Mouse (Mus musculus): ENCODE data around the gene Rab39. TPM values are rescaled to one million over a fixed set of nuclear protein-coding genes. Genes with fewer than 3 reads are reported as not detected.

Gene Rab39
- polyA plus RNA-seq, 1 experiment from 2014 or later, result 3.7 TPM

- H3K27me3 ChIP-seq, result no peaks in the 10 kb centered on the region
- no peaks in the 10 kb centered on the region for H3K9me3 ChIP-seq
- ATAC-seq (ENCODE audit: low FRiP score), result no peak
- no peaks in the 10 kb centered on the region for H3K36me3 ChIP-seq
- H3K4me3 ChIP-seq, result no peak overlapping the region
- 70% methylated on average over 4 of the region's 4 CpGs for WGBS
- H3K4me1 ChIP-seq (replicated peaks), result no peaks in the 10 kb centered on the region
- H3K9ac ChIP-seq, result no peak overlapping the region
- no peak overlapping the region for H3K27ac ChIP-seq
- H3K4me2 ChIP-seq, result no peak overlapping the region
Observed at GRCm38 (mm10) chr9:53676921-53677320, 29.1 kb downstream of the Rab39 start.

- no peak for ATAC-seq (ENCODE audit: low FRiP score)
- 24% methylated on average over 3 of the region's 3 CpGs for WGBS
Observed at GRCm38 (mm10) chr9:53673571-53673970, 32.5 kb downstream of the Rab39 start.

GRCm38 (mm10) chr9:53669680-53670219, 36.3 kb downstream of the Rab39 start, which contains the start of gene Cul5:
Gene Cul5, minus strand, starts transcription at chr9:53670014.
- no peak for ATAC-seq (ENCODE audit: low FRiP score)

More at GRCm38 (mm10) chr9:53673571-53673970, 32.5 kb downstream of the Rab39 start:
- Histone ChIP-seq H3K4me3 (no peak overlapping the region), H3K9ac (no peak overlapping the region), H3K4me2 (no peak overlapping the region), H3K27me3 (no peaks in the 10 kb centered on the region), H3K4me1 (replicated peaks) (no peaks in the 10 kb centered on the region), H3K27ac (no peak overlapping the region), H3K36me3 (no peaks in the 10 kb centered on the region), H3K9me3 (no peaks in the 10 kb centered on the region)

GRCm38 (mm10) chr9:53667020-53667669, 38.9 kb downstream of the Rab39 start:
- Histone ChIP-seq H3K9me3 (no peaks in the 10 kb centered on the region), H3K4me3 (peak overlapping the region; percentile 95), H3K27ac (peak overlapping the region; percentile 99), H3K4me1 (replicated peaks) (peaks cover 29% of the 10 kb centered on the region), H3K27me3 (no peaks in the 10 kb centered on the region), H3K4me2 (peak overlapping the region; percentile 84), H3K9ac (peak overlapping the region; percentile 99), H3K36me3 (no peaks in the 10 kb centered on the region)
- peak; percentile 97 for ATAC-seq (ENCODE audit: low FRiP score)
- under 1% methylated on average over 74 of the region's 74 CpGs for WGBS

More at GRCm38 (mm10) chr9:53669680-53670219, 36.3 kb downstream of the Rab39 start, which contains the start of gene Cul5:
- Histone ChIP-seq H3K4me1 (replicated peaks) (peaks cover 21% of the 10 kb centered on the region), H3K27me3 (no peaks in the 10 kb centered on the region), H3K9ac (no peak within 1 kb of the TSS), H3K36me3 (no peaks in the 10 kb centered on the region), H3K4me3 (no peak within 1 kb of the TSS), H3K4me2 (no peak within 1 kb of the TSS), H3K27ac (no peak within 1 kb of the TSS), H3K9me3 (no peaks in the 10 kb centered on the region)
- whole genome bisulfite sequencing, result 57% methylated on average over 5 of the region's 5 CpGs

GRCm38 (mm10) chr9:53666665-53667019, 39.4 kb downstream of the Rab39 start:
- H3K27ac ChIP-seq, result peak overlapping the region; percentile 99
- no peaks in the 10 kb centered on the region for H3K36me3 ChIP-seq
- peak overlapping the region; percentile 99 for H3K9ac ChIP-seq
- H3K4me2 ChIP-seq, result peak overlapping the region; percentile 84
- peaks cover 29% of the 10 kb centered on the region for H3K4me1 ChIP-seq (replicated peaks)
- no peaks in the 10 kb centered on the region for H3K9me3 ChIP-seq
- H3K4me3 ChIP-seq, result peak overlapping the region; percentile 95
- no peak for ATAC-seq (ENCODE audit: low FRiP score)
- WGBS, result under 1% methylated on average over 28 of the region's 28 CpGs
- H3K27me3 ChIP-seq, result no peaks in the 10 kb centered on the region

GRCm38 (mm10) chr9:53665428-53665827, 40.6 kb downstream of the Rab39 start:
- Histone ChIP-seq H3K27ac (no peak overlapping the region), H3K36me3 (no peaks in the 10 kb centered on the region), H3K4me1 (replicated peaks) (peaks cover 29% of the 10 kb centered on the region), H3K9ac (no peak overlapping the region; the same call in 1 of the 2 replicates), H3K4me3 (peak overlapping the region; percentile 95), H3K9me3 (no peaks in the 10 kb centered on the region), H3K4me2 (peak overlapping the region; percentile 84), H3K27me3 (no peaks in the 10 kb centered on the region)
- no peak for ATAC-seq (ENCODE audit: low FRiP score)

GRCm38 (mm10) chr9:53664819-53665218, 41.2 kb downstream of the Rab39 start:
- peaks cover 29% of the 10 kb centered on the region for H3K4me1 ChIP-seq (replicated peaks)
- 77% methylated on average over 2 of the region's 2 CpGs for WGBS
- H3K36me3 ChIP-seq, result no peaks in the 10 kb centered on the region
- H3K4me3 ChIP-seq, result no peak overlapping the region
- no peak overlapping the region for H3K27ac ChIP-seq
- no peaks in the 10 kb centered on the region for H3K27me3 ChIP-seq
- ATAC-seq (ENCODE audit: low FRiP score), result no peak
- H3K4me2 ChIP-seq, result peak overlapping the region; percentile 84
- H3K9me3 ChIP-seq, result no peaks in the 10 kb centered on the region
- no peak overlapping the region; the same call in 1 of the 2 replicates for H3K9ac ChIP-seq

GRCm38 (mm10) chr9:53634796-53635195, 71.2 kb downstream of the Rab39 start:
- H3K36me3 ChIP-seq, result peaks cover 73% of the 10 kb centered on the region
- H3K27ac ChIP-seq, result no peak overlapping the region
- H3K4me1 ChIP-seq (replicated peaks), result no peaks in the 10 kb centered on the region
- no peak overlapping the region for H3K9ac ChIP-seq
- H3K27me3 ChIP-seq, result no peaks in the 10 kb centered on the region
- ATAC-seq (ENCODE audit: low FRiP score), result no peak
- H3K4me2 ChIP-seq, result no peak overlapping the region
- 94% methylated on average over 6 of the region's 6 CpGs for WGBS
- H3K4me3 ChIP-seq, result no peak overlapping the region
- no peaks in the 10 kb centered on the region for H3K9me3 ChIP-seq

Other genes with a start within 250 kb of the Rab39 start
- 11.3 and 14.2 TPM in 2 replicates for gene Atm, start 169.5 kb downstream of the Rab39 start, polyA plus RNA-seq (2015; fragmentation: Nextera tagmentation; extraction: Ambion mirVana)
- 11.7 and 13.0 TPM in 2 replicates for gene Npat, start 169.2 kb downstream of the Rab39 start, polyA plus RNA-seq (2015; fragmentation: Nextera tagmentation; extraction: Ambion mirVana)
- gene Acat1, start 95.8 kb downstream of the Rab39 start, polyA plus RNA-seq (2015; fragmentation: Nextera tagmentation; extraction: Ambion mirVana), result 131 and 132 TPM in 2 replicates
- 41.5 and 46.2 TPM in 2 replicates for gene Cul5, start 36.2 kb downstream of the Rab39 start, polyA plus RNA-seq (2015; fragmentation: Nextera tagmentation; extraction: Ambion mirVana)
- gene Slc35f2, start 65.3 kb upstream of the Rab39 start, polyA plus RNA-seq (2015; fragmentation: Nextera tagmentation; extraction: Ambion mirVana), result 9.3 and 9.6 TPM in 2 replicates
- 0.63 and 1.2 TPM in 2 replicates for gene Sln, start 143.9 kb upstream of the Rab39 start, polyA plus RNA-seq (2015; fragmentation: Nextera tagmentation; extraction: Ambion mirVana)

Data from hindbrain, embryonic 13.5 days (tissue).